Mouse (Mus musculus) heart, adult 2 months (tissue): ENCODE measurements around the gene Olfr177. TPM values are rescaled to one million over a fixed set of nuclear protein-coding genes. Genes with fewer than 3 reads are reported as not detected.

ENCODE experiments used
- DNase-seq, 2 experiments: peaks; one replicate each; pipeline ENCODE4 v3.0.0; 2021
- H3K27ac ChIP-seq: fragments of 200-600 bp; 2 replicates; pipeline ENCODE4 v1.8.1; 2022
- H3K27me3 ChIP-seq: fragments of 200-500 bp; 2 replicates; pipeline ENCODE4 v1.6.1; 2012; ENCODE audit warnings: mild to moderate bottlenecking, low read length, inconsistent platforms, mixed read lengths; ENCODE audit not compliant: control insufficient read depth, insufficient read depth
- H3K36me3 ChIP-seq: fragments of 200-500 bp; 2 replicates; pipeline ENCODE4 v1.6.1; 2012; ENCODE audit warnings: low read length, inconsistent platforms; ENCODE audit not compliant: control insufficient read depth, insufficient read depth
- H3K4me1 ChIP-seq: fragments of 200-500 bp; 2 replicates; pipeline ENCODE4 v1.6.1; 2011; ENCODE audit warnings: low read length; ENCODE audit not compliant: control insufficient read depth, insufficient read depth
- H3K4me3 ChIP-seq: fragments of 200-600 bp; 2 replicates; pipeline ENCODE4 v1.8.1; 2022
- H3K79me2 ChIP-seq: fragments of 200-500 bp; replicated peaks from 2 replicates; pipeline ENCODE4 v1.6.1; 2012; ENCODE audit warnings: mild to moderate bottlenecking, inconsistent platforms, low read length, moderate library complexity, mixed read lengths; ENCODE audit not compliant: control insufficient read depth, insufficient read depth
- H3K9ac ChIP-seq: fragments of 200-500 bp; 2 replicates; pipeline ENCODE4 v1.6.1; 2012; ENCODE audit warnings: low read depth, mild to moderate bottlenecking, control low read depth, inconsistent platforms, low read length, mixed read lengths
- CTCF ChIP-seq: fragments of 200-600 bp; IDR thresholded peaks from 2 replicates; pipeline ENCODE4 v1.8.1; 2022; ENCODE audit warnings: antibody characterized with exemption, mild to moderate bottlenecking, moderate library complexity
- EP300 ChIP-seq: fragments of 200-500 bp; IDR thresholded peaks from 2 replicates; pipeline ENCODE4 v1.6.1; 2011; ENCODE audit warnings: low read depth, low read length, control low read depth; ENCODE audit not compliant: insufficient read depth
- POLR2A ChIP-seq: fragments of 200-500 bp; IDR thresholded peaks from 2 replicates; pipeline ENCODE4 v1.6.1; 2011; ENCODE audit warnings: mild to moderate bottlenecking, low read depth, low read length, control low read depth; ENCODE audit not compliant: insufficient read depth
- WGBS: fragments of 180-500 bp; shearing (Covaris S2); methylation state at CpG from one replicate; pipeline ENCODE4 v1.1.7; 2018; 5-methylcytosine and 5-hydroxymethylcytosine counted together
- intact Hi-C: fragments of 180-260 bp; cut with DNase I; formaldehyde crosslinking; loops from one replicate; pipeline ENCODE4 v1.15.1; 2025
- long read RNA-seq: library from polyadenylated mRNA; stranded (forward); transcript quantifications from one replicate; pipeline ENCODE4 v2.0.0, GENCODE M21; 2021
- polyA plus RNA-seq: library from polyadenylated mRNA; depleted of rRNA; stranded (reverse); fragments of >200 nt; gene quantifications from 2 replicates; pipeline ENCODE4 v1.2.3, GENCODE M21; 2012; rRNA removed
- total RNA-seq, 2 experiments: library from RNA; stranded (reverse); gene quantifications; 2 replicates each; pipeline ENCODE4 v1.2.3; 2021

Olfr177 gene
- total RNA-seq (not detected), polyA plus RNA-seq (not detected in 2 replicates)
- long read RNA-seq = 0 reads

DNA sequence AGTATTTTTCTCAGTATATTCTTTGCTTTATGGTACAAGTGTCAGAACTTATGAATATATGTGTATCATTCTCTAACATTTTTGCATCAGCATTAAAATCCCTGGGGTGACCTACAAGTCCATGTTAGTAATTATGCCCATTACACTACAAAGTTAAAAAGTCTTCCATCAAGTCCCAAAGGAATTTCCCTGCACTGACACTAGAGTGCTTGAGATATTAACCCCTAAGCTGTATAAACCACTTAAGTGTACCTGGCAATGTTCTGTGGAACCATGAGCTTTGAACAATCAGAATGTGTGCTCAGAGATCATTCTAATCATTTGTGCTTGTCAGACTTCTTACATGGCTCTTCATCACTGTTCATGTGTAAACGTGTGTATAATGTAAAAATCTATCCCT is at the start of gene Olfr177:
TSS of gene Olfr177 (minus strand) at position 101 of the 400 bp plus-strand sequence.
- Histone ChIP-seq H3K4me3 (no peak within 1 kb of the TSS), H3K36me3 (no peaks in the 10 kb centered on the region), H3K4me1 (no peaks in the 10 kb centered on the region), H3K27me3 (no peaks in the 10 kb centered on the region), H3K9ac (no peak within 1 kb of the TSS), H3K79me2 (no peaks in the 10 kb centered on the region), H3K27ac (no peak within 1 kb of the TSS)
- DNase-seq = no peak
- intact Hi-C loops = no loop called here
- WGBS = 33% methylated on average over 1 of the region's 1 CpGs
- TF ChIP-seq EP300 (no peak), POLR2A (no peak), CTCF (no peak)

DNA sequence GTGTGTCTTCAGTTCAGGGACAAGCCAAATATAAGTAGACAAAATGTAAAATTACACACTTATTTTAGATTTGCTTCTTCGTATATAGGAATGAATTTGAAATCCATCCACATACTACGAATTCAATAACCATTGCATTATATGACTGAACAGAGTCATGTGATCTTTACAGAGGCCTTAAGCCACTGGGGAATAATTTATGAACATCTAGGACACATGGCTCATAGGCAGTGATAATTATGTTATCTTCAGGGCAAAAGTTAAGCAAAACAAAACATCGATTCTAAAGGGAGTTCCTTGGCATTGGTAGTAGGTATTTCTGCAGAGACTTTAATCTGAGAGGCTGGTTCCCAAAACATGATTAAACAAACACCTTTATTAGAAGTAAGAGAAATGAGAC is 17.4 kb upstream of the Olfr177 start, which contains the start of gene Olfr178:
TSS of gene Olfr178 (minus strand) at position 101 of the 400 bp plus-strand sequence.
- no peaks in the 10 kb centered on the region for H3K27me3 ChIP-seq
- intact Hi-C loops = no loop called here
- TF ChIP-seq EP300 (no peak), POLR2A (no peak), CTCF (no peak)
- H3K4me3 ChIP-seq = no peak within 1 kb of the TSS
- H3K27ac ChIP-seq = no peak within 1 kb of the TSS
- WGBS = 77% methylated on average over 3 of the region's 3 CpGs
- no peak within 1 kb of the TSS for H3K9ac ChIP-seq
- H3K79me2 ChIP-seq = no peaks in the 10 kb centered on the region
- DNase-seq = no peak
- no peaks in the 10 kb centered on the region for H3K36me3 ChIP-seq
- no peaks in the 10 kb centered on the region for H3K4me1 ChIP-seq

- Histone ChIP-seq H3K27ac (no peak overlapping the region), H3K4me1 (no peaks in the 10 kb centered on the region), H3K4me3 (no peak overlapping the region), H3K36me3 (no peaks in the 10 kb centered on the region), H3K9ac (no peak overlapping the region), H3K79me2 (no peaks in the 10 kb centered on the region), H3K27me3 (no peaks in the 10 kb centered on the region)
- intact Hi-C loops = no loop called here
- 84% methylated on average over 2 of the region's 2 CpGs for WGBS
- no peak for TF ChIP-seq EP300
- TF ChIP-seq POLR2A = no peak
- no peak for TF ChIP-seq CTCF
- DNase-seq = no peak
Observed at GRCm38 (mm10) chr16:58884416-58884815, 9.8 kb upstream of the Olfr177 start.

DNA sequence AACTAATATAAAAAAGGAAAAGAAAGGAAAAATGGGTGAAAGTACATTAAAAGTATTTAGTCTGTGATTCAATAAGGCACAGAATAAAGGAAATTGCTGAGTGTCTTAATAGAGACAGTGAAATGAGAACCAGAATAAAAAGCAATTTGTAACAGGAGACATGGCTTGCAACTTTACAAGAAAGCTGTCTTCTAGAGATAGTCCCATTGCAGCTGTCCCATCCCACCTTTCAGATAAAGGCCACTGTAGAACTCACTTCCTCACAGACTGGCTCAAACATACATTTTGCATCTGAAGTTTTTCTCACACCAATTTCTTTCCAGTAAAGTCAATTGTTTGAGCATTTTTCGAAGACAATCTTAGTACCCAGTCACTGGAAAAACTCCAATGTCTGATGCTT is 13.1 kb downstream of the Olfr177 start:
- Histone ChIP-seq H3K4me1 (no peaks in the 10 kb centered on the region), H3K36me3 (no peaks in the 10 kb centered on the region), H3K27me3 (no peaks in the 10 kb centered on the region), H3K79me2 (no peaks in the 10 kb centered on the region), H3K4me3 (no peak overlapping the region), H3K27ac (no peak overlapping the region), H3K9ac (no peak overlapping the region)
- WGBS = 49% methylated on average over 1 of the region's 1 CpGs
- intact Hi-C loops = no loop called here
- DNase-seq = no peak
- TF ChIP-seq CTCF (no peak), EP300 (no peak), POLR2A (no peak)

DNA sequence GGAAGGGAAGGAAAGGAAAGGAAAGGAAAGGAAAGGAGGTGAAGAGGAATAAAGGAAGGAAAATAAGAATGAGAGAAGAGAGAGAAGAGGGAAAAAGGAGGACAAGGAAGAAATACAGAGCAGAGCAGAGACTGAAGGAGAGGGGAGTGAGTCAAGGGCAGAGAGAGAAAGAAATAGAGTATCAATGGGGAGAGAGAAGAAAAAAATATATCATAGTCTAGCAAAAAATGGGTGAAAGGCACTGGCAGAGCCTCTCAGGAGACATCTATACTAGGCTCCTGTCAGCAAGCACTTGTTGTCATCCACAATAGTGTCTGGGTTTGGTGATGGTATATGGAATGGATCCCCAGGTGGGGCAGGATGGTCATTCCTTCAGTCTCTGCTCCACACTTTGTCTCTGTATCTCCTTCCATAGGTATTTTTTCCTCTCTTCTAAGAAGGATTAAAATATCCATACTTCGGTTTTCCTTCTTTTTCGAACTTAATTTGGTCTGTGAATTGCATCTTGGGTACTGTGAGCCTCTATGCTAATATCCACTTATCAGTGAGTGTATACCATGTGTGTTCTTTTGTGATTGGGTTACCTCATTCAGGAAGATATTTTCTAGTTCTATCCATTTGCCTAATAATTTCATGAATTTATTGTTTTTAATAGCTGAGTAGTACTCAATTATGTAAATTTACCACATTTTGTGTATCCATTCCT is 14.4 kb downstream of the Olfr177 start:
- TF ChIP-seq POLR2A (no peak), EP300 (no peak), CTCF (no peak)
- Histone ChIP-seq H3K36me3 (no peaks in the 10 kb centered on the region), H3K4me1 (no peaks in the 10 kb centered on the region), H3K9ac (no peak overlapping the region), H3K79me2 (no peaks in the 10 kb centered on the region), H3K27me3 (no peaks in the 10 kb centered on the region), H3K4me3 (no peak overlapping the region), H3K27ac (no peak overlapping the region)
- 63% methylated on average over 2 of the region's 2 CpGs for WGBS
- intact Hi-C loops = no loop called here
- no peak for DNase-seq

DNA sequence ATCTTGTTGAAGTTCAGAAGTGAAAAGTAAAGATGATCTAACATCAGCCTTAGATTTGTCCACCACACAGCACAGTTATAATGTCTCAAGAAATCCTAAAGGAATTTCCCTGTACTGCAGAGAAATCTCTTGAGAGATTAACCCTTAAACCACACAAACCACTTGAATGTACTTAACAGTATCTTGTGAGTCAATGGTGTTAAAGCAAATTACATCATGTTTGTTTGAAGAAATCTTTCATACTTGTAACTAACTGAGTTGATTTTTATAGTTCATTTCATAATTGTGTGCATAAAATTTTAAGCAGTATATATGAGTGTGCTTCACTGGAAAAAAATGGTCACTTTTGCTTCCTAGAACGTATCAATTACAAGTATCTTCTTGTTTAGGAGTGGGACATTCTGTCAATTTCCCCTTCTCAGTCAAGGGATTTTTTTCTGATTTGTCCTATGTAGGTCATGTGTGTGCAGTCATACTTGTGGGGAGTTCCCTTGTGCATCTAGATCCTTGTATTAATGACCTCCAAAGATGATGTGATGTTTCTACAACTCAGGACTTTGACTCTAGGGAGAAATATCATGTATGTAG is 47.7 kb downstream of the Olfr177 start, which contains the start of gene Olfr175-ps1:
TSS of gene Olfr175-ps1 (minus strand) at position 51 of the 588 bp plus-strand sequence.
- Histone ChIP-seq H3K4me1 (no peaks in the 10 kb centered on the region), H3K4me3 (no peak within 1 kb of the TSS), H3K36me3 (no peaks in the 10 kb centered on the region), H3K79me2 (no peaks in the 10 kb centered on the region), H3K27ac (no peak within 1 kb of the TSS), H3K27me3 (no peaks in the 10 kb centered on the region), H3K9ac (no peak within 1 kb of the TSS)
- TF ChIP-seq EP300 = no peak
- no peak for TF ChIP-seq CTCF
- no peak for TF ChIP-seq POLR2A
- 67% methylated on average over 1 of the region's 1 CpGs for WGBS
- no peak for DNase-seq
- intact Hi-C loops = no loop called here

Other genes starting within 250 kb of the Olfr177 start
- gene E330017A01Rik, start 236.0 kb downstream of the Olfr177 start, total RNA-seq = not detected
- gene E330017A01Rik, start 236.0 kb downstream of the Olfr177 start, polyA plus RNA-seq = not detected in 2 replicates
- 10 to 100 TPM; 39.1 to 41.1 TPM for gene Cpox, start 204.5 kb downstream of the Olfr177 start, total RNA-seq
- 14.8 and 23.8 TPM in 2 replicates for gene Cpox, start 204.5 kb downstream of the Olfr177 start, polyA plus RNA-seq
- gene Gpr15, start 155.7 kb downstream of the Olfr177 start, total RNA-seq = not detected
- gene Gpr15, start 155.7 kb downstream of the Olfr177 start, polyA plus RNA-seq = 0.08 TPM in 1 of 2 replicates, not detected in the other
- 10 to 100 TPM; 56.2 to 58.8 TPM for gene Cldnd1, start 146.9 kb downstream of the Olfr177 start, total RNA-seq
- 47.3 and 66.6 TPM in 2 replicates for gene Cldnd1, start 146.9 kb downstream of the Olfr177 start, polyA plus RNA-seq
- gene Olfr172, start 111.6 kb downstream of the Olfr177 start, total RNA-seq = not detected
- gene Olfr172, start 111.6 kb downstream of the Olfr177 start, polyA plus RNA-seq = not detected in 2 replicates
- gene Olfr173, start 74.5 kb downstream of the Olfr177 start, total RNA-seq = not detected
- not detected in 2 replicates for gene Olfr173, start 74.5 kb downstream of the Olfr177 start, polyA plus RNA-seq
- gene Olfr175-ps1, start 48.0 kb downstream of the Olfr177 start, total RNA-seq = not detected
- not detected in 2 replicates for gene Olfr175-ps1, start 48.0 kb downstream of the Olfr177 start, polyA plus RNA-seq
- gene Olfr178, start 17.3 kb upstream of the Olfr177 start, total RNA-seq = not detected
- not detected in 2 replicates for gene Olfr178, start 17.3 kb upstream of the Olfr177 start, polyA plus RNA-seq
- gene Olfr181, start 54.0 kb upstream of the Olfr177 start, total RNA-seq = not detected
- gene Olfr181, start 54.0 kb upstream of the Olfr177 start, polyA plus RNA-seq = not detected in 2 replicates
- gene Olfr180, start 54.6 kb upstream of the Olfr177 start, total RNA-seq = not detected
- not detected in 2 replicates for gene Olfr180, start 54.6 kb upstream of the Olfr177 start, polyA plus RNA-seq
- gene Olfr183, start 120.6 kb upstream of the Olfr177 start, total RNA-seq = not detected
- gene Olfr183, start 120.6 kb upstream of the Olfr177 start, polyA plus RNA-seq = not detected in 2 replicates
- not detected for gene Olfr186, start 155.5 kb upstream of the Olfr177 start, total RNA-seq
- not detected in 2 replicates for gene Olfr186, start 155.5 kb upstream of the Olfr177 start, polyA plus RNA-seq
- not detected for gene Olfr187, start 165.0 kb upstream of the Olfr177 start, total RNA-seq
- not detected in 2 replicates for gene Olfr187, start 165.0 kb upstream of the Olfr177 start, polyA plus RNA-seq
- gene Olfr190, start 203.2 kb upstream of the Olfr177 start, total RNA-seq = not detected
- not detected in 2 replicates for gene Olfr190, start 203.2 kb upstream of the Olfr177 start, polyA plus RNA-seq
- not detected for gene Olfr191, start 215.1 kb upstream of the Olfr177 start, total RNA-seq
- not detected in 2 replicates for gene Olfr191, start 215.1 kb upstream of the Olfr177 start, polyA plus RNA-seq
- gene Olfr193, start 237.1 kb upstream of the Olfr177 start, total RNA-seq = not detected
- not detected in 2 replicates for gene Olfr193, start 237.1 kb upstream of the Olfr177 start, polyA plus RNA-seq
- not detected for gene Olfr194, start 246.3 kb upstream of the Olfr177 start, total RNA-seq
- not detected in 2 replicates for gene Olfr194, start 246.3 kb upstream of the Olfr177 start, polyA plus RNA-seq